Mouse (Mus musculus): Measurements from ENCODE around the gene Nr4a3.

Gene Nr4a3

DNA sequence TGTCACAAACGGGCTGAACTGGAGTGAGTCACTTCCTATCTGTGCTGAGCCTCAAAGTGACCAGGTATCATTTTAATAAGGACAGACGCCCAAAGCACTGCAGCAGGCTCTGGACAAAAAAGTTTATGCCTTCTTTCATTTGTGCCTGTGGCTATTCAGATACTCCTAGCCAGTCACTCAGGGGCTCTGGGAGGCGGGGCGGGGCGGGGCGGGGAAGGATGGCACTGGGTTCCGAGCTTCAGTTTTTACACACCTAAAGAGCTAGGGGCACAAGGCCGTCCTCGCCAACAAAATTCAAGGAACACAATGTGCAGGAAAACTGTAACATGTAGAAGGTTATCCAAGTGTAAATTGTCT lies 79.4 kb downstream of the Nr4a3 start:
- no peak for DNase-seq

DNA sequence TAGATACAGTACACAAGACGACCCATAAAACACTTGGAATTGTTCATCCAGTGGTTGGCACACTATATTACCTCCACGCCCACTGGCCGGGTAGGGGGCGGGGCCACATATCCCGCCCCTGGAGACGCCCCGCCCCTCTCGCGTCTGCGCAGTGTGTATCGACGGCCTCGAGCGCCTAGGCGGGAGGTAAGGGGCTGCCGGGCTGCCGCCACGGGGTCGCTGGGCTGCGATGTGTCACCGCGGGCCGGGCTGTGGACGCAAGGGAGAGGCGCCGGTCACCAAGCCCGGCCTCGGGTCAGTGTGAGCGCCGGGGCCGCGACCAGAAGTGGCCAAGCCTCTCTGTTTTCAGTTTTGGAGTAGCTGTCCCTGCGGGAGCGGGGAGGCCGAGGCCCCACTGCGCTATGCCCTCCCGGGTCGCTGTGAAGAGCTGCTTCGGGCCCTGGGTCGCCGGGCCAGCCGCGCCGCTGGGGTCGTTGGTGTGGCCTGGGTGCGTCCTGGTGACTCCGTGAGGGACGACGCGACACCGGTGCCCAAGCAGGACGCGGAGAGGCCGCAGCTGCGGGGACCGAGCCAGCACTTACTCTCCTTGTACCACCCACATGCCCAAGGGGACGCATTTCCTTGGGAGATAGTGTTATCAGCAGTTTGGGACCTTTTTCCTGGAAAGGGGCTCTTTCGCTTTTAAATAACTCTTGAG lies 80.0 kb downstream of the Nr4a3 start, which contains the start of gene Stx17:
Stx17 (plus strand) TSS at position 143 of the 697 bp plus-strand sequence.
- DNase-seq, result peak; percentile 92

DNA sequence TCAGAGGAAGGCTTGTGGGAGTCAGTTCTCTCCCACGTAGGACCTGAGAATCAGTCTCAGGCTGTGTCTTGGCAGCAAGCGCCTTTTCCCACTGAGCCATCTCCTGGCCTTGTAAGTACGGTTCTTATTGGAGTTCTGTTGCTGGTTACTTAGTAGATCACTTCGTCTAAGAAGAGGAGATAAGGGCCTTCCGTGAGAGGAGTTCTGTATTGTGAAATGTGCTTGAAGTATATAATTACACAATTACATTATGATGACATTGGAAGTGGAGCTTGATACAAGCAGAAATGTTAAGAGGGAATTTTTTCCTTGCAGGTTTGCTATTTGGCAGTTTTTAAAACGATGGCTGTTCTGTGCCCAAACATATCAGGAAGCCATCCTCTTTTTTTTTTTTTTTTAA lies 85.4 kb downstream of the Nr4a3 start:
- DNase-seq, result peak; percentile 37

DNA sequence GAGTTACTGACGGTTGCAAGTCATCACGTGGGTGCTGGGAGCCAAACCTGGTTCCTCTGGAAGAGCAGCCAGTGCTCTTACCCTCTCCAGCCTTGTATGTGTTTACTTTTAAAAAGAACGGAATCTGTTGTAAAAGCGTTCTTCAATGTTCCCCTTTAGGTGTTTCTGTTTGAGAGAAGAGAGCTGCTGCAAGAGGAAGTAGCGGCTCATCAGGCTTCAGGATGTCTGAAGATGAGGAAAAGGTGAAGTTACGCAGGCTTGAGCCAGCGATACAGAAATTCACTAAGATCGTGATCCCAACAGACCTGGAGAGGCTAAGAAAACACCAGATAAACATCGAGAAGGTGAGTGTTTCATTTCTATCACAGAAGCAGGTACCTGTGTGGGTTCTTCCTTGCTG lies 86.7 kb downstream of the Nr4a3 start:
- DNase-seq, result no peak

DNA sequence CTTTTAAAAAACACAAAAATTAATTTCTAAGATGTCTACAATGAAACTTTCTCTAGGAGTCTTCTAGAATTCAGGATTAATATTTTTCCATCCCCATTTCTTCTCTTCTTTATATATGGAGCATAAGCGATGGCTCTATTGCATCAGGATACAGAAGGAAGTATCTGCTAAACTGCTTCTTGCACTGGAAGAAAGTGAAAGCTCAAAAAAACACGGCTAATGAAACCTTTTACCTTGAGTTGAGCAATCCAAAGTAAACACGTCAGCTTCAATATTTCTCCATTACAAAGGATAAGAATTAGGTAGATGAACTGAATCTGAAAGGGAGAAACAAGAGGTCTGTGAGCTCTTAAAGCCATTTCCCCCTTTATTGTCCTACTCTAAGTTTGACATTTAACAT lies 87.8 kb downstream of the Nr4a3 start:
- peak; percentile 23 for DNase-seq

All from lung, postnatal 36 days (tissue).